Mouse (Mus musculus) cerebellum, postnatal 14 days (tissue): ENCODE results near the gene Wnt2b.

Experiments used
- DNase-seq, 2 experiments: peaks; one replicate each; pipeline ENCODE4 v3.0.0; 2021; ENCODE audit warnings: mixed read lengths in 2 of 2

The Wnt2b gene

GRCm38 (mm10) chr3:104963331-104964276 is 1.9 kb upstream of the Wnt2b start:
- no peak for DNase-seq

- DNase-seq: no peak
These were observed 1.1 kb upstream of the Wnt2b start for GRCm38 (mm10) chr3:104962866-104963265.

GRCm38 (mm10) chr3:104962141-104962611 is 455 bp upstream of the Wnt2b start:
- DNase-seq: no peak

- DNase-seq: no peak
These were observed 1.4 kb downstream of the Wnt2b start for GRCm38 (mm10) chr3:104960026-104961000.

- DNase-seq: no peak
These were observed 5.6 kb downstream of the Wnt2b start for GRCm38 (mm10) chr3:104956131-104956581.

GRCm38 (mm10) chr3:104954551-104954950 is 7.2 kb downstream of the Wnt2b start:
- DNase-seq: no peak

GRCm38 (mm10) chr3:104954137-104954536 is 7.6 kb downstream of the Wnt2b start:
- DNase-seq: no peak

- DNase-seq: no peak
These were observed 8.6 kb downstream of the Wnt2b start for GRCm38 (mm10) chr3:104952891-104953670.

- DNase-seq: no peak
These were observed 10.8 kb downstream of the Wnt2b start for GRCm38 (mm10) chr3:104950926-104951325.

GRCm38 (mm10) chr3:104944894-104945293 is 16.8 kb downstream of the Wnt2b start:
- no peak for DNase-seq

GRCm38 (mm10) chr3:104943333-104943732 is 18.4 kb downstream of the Wnt2b start:
- no peak for DNase-seq

- DNase-seq: no peak
These were observed 19.0 kb downstream of the Wnt2b start for GRCm38 (mm10) chr3:104942682-104943081.

- DNase-seq: no peak
These were observed 21.0 kb downstream of the Wnt2b start for GRCm38 (mm10) chr3:104940691-104941090.

GRCm38 (mm10) chr3:104938327-104938726 is 23.4 kb downstream of the Wnt2b start:
- DNase-seq: no peak

- DNase-seq: no peak
These were observed 23.9 kb downstream of the Wnt2b start for GRCm38 (mm10) chr3:104937728-104938305.

- no peak for DNase-seq
These were observed 32.3 kb downstream of the Wnt2b start for GRCm38 (mm10) chr3:104929385-104929784.

GRCm38 (mm10) chr3:104914986-104915385 is 46.7 kb downstream of the Wnt2b start:
- no peak for DNase-seq

- DNase-seq: no peak
These were observed 52.5 kb downstream of the Wnt2b start for GRCm38 (mm10) chr3:104909195-104909594.

- no peak for DNase-seq
These were observed 55.7 kb downstream of the Wnt2b start for GRCm38 (mm10) chr3:104906007-104906406.

GRCm38 (mm10) chr3:104905389-104905788 is 56.3 kb downstream of the Wnt2b start:
- DNase-seq: no peak

GRCm38 (mm10) chr3:104901154-104901553 is 60.6 kb downstream of the Wnt2b start:
- DNase-seq: no peak

GRCm38 (mm10) chr3:104896141-104896540 is 65.6 kb downstream of the Wnt2b start:
- DNase-seq: no peak
